Mouse (Mus musculus): ENCODE measurements at regions not wholly inside any gene's neighbourhood (a gene's known extent, or its start where the extent isn't known, plus 50 kb on each side); places are given as distances from the start of the nearest gene placed in this dataset.

DNA sequence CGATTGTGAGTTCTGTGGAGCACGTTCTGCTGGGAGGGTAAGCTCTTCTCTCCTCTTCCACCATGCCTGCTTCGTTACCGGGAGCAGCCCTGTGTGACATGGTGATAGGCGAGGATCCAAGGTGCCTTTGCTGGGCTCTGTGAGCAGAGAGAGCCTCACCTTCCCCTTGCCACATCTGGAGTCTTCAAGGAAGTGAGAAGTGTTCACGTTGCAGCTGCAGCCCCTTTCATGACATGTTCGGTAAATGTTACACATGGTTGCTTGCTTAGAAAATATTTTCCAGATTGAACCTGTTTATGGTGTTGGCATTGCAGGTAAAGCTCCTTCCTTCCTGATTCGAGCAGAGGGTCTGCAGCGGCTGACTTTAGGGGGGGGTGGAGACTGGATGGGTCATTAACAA is 244.0 kb downstream of the Ttll7 start:
- DNase-seq, result no peak

DNA sequence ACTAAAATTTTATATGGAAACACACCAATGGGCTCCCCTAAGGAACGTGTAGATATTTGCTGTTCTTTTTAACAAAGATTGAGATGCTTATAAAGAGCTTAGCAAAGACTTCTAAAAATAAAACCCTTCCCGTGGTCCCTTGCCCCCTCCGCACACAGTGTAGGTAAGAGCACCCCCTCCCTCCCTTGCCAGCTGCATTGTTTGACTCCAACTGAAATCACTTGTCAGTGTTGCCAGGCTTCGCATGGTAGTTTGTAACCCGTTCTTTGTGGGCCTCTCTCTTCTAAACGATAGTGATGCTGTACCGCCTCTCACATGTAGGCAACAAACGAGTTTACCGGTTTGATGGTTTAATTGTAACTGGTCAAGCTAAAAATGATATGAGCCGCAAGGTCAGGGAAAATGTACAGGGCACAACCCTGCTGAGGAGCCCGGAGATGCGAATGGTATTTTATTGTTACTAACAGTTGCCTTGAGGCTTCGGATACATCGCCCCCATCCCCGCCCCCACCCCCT is 246.0 kb downstream of the Ttll7 start:
- no peak for DNase-seq

- no peak for DNase-seq
Measured at GRCm38 (mm10) chr3:147098611-147099010, 246.4 kb downstream of the Ttll7 start.

GRCm38 (mm10) chr3:147099143-147099713 is 247.1 kb downstream of the Ttll7 start:
- DNase-seq, result peak; percentile 14

DNA sequence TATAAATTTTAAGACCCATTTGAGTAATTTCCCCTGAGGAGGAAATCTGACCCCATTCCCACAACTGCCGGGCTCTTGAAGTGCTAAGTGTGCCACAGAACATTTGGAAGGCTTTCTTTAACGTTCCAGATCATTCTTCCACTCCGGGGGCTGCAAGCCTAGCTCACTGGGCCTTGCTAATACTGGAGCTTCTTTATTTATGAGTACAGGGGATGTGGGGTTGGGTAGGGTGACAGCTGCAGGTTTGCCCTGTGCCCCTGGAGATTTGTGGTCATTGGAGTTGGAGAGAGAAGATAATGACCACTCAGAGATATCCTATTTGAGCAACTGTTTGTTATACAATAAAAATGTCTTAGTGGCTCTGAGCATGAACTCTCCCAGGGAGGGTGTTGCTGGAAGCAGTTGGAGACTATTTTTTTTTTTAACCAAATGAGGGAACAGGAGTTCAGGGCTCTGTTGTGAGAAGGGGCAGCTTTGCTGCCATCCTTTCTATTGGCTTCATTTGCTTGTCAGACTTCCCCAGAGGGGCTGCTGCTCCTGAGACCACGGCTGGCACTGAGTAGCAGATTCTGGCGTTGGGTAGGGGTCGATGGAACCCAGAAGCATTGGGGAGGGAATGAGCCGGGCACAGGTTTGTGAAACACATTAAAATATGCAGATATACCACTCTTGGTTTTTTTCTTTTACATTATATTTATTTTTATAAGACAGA is 249.0 kb downstream of the Ttll7 start:
- DNase-seq, result no peak

- no peak for DNase-seq
Measured at GRCm38 (mm10) chr3:147101765-147102113, 249.6 kb downstream of the Ttll7 start.

- no peak for DNase-seq
Measured at GRCm38 (mm10) chr3:147103428-147103827, 251.3 kb downstream of the Ttll7 start.

DNA sequence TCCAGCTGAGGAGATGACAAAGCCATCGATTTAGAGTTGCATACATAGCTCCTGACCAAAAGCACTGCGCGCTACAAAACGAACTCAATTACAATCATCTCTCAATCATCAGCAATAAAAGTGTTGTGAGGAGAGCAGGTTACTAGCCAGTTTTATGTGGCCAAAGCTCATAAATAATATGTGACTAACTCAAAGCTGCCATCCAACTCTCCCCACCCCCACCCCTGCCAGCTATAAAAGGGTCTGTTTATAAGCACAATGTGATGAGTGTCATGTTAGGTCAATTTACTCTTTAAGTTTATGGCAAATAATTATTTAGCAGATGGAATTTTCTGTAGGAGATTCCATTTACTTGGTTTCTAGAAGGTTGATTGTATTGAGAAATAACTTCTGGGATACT is 265.4 kb downstream of the Ttll7 start:
- DNase-seq, result no peak

- DNase-seq, result peak; percentile 35
Measured at GRCm38 (mm10) chr3:147118092-147118491, 265.9 kb downstream of the Ttll7 start.

DNA sequence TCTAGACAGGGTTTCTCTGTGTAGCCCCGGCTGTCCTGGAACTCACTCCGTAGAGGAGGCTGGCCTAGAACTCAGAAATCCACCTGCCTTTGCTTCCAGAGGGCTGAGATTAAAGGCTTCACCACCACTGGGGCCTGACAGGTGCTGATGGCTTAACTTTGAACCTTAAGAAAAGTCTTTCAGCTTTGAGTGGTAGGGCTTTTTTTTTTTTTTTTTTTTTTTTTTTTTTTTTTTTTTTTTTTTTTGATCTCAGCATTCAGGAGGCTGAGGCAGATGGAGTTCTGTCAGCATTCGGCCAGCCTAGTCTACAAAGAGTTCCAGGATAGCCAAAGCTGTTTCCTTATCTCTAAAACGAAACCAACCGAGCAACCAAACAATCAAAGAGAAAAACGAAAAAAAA is 266.5 kb downstream of the Ttll7 start:
- no peak for DNase-seq

GRCm38 (mm10) chr3:147121826-147122225 is 269.7 kb downstream of the Ttll7 start:
- no peak for DNase-seq

GRCm38 (mm10) chr3:147127740-147128139 is 275.6 kb downstream of the Ttll7 start:
- DNase-seq, result no peak

DNA sequence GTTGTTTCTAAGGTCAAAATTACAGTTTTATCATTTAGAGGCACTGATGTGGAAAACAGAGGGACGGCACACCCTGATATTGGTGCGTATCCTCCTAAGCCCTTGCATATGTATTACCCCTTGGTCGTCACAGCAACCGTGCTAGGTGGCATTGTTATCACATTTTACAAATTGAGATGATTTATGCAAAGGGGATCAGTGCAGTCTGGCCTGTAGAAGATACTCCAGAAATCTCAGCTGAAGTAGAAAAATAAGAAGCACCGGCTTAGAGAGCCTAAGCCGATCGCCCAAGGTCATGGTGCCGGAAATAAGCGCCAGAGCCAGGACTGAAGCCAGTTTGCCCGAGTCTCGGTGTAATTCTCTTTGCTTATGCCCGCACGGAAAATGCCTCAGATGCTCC is 280.7 kb downstream of the Ttll7 start:
- peak; percentile 23 for DNase-seq

DNA sequence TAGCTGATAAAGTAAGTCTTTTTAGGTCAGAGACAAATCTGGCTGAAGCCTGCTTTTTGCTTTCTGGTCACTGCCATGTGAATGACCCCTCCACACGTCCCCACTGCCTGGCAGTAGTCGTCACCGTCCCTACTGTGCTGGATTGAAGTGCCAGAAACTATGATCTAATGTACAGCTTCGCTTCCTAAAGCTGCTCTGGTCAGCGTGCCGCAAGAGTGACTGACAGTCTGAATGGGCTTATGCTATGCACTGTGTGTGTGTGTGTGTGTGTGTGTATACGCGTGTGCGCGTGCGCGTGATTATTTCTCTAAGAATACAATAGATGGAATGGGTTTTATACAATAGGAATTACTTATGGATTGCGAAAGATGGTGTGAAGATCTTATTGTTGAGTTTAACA is 281.2 kb downstream of the Ttll7 start:
- no peak for DNase-seq

- DNase-seq, result peak; percentile 14
Measured at GRCm38 (mm10) chr3:147140414-147140813, 288.2 kb downstream of the Ttll7 start.

GRCm38 (mm10) chr3:147153456-147153855 is 301.3 kb downstream of the Ttll7 start:
- no peak for DNase-seq

DNA sequence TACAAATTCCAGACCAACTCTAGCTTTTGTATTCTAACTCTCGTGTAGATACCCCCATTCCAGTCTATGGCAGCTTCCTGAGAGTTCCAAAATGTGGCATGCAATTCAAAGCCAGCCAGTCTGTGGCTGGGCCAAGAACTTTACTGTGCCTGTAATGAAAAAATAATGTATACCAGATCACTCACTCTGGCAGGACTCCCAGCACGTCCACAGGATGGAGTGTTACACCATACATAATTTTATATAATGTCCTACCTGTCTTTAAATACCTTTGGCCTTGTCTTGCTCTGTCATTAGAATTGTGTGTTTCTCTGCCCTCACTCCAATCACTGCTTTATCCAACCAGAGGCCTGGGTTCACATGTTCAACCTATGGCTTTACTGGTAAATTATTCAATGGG is 301.8 kb downstream of the Ttll7 start:
- no peak for DNase-seq

DNA sequence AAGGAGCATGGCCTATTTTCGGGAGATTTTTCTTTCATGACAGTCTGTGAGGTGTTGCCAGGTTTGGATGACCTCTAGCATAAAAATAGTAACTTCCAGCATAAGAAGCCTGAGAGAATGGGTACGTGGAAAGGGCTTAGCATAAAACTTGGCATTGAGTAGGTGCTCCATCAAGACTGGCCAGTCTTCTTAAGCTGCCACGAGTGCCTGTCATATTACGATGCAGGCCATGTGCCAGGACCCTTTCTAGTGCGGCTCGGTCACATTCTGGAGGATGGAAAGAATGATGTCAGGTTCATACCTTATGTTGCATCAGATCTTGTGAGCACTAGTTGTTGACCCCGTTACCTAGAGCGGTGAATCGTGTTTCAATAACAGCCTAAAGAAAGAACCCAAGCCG is 311.0 kb downstream of the Ttll7 start:
- peak; percentile 10 for DNase-seq

DNA sequence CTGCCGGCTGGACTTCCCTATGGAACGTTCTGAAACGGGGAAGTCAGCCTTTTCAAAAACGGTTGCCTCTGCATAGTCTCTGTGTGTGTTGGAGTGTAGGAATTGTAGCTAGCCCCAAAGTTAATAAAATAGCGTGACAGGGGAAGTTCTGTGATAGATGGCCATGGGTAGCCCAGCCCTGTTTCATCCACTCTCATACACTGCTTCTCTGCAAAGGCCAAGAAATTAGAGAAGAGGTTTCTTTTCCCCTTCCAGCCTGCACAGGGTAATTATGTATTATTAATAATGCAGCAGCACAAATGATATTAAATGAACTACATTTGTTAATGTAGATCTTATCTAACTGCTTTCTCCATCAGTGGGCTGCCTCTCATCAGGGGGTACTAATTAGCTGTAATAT is 311.4 kb downstream of the Ttll7 start:
- DNase-seq, result no peak

DNA sequence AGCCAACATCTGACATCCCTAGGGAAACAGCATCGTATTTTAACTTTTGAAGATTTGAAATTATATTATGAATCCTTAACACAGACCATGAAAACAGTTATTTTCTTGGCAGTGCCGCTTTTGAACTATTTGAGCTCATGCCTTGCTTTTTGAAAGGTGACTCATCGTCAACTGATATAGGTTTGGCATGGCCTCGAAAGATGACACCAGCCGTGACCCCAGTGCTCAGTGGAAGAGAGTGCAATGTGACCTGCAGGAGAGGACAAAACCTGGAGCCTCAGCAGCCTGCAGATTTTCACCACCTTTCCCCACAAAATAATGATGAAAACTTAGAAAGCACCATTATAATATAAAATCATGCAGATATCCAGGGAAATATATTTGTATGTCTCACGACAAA is 312.8 kb downstream of the Ttll7 start:
- peak; percentile 60 for DNase-seq

- no peak for DNase-seq
Measured at GRCm38 (mm10) chr3:147166555-147166954, 314.4 kb downstream of the Ttll7 start.

DNA sequence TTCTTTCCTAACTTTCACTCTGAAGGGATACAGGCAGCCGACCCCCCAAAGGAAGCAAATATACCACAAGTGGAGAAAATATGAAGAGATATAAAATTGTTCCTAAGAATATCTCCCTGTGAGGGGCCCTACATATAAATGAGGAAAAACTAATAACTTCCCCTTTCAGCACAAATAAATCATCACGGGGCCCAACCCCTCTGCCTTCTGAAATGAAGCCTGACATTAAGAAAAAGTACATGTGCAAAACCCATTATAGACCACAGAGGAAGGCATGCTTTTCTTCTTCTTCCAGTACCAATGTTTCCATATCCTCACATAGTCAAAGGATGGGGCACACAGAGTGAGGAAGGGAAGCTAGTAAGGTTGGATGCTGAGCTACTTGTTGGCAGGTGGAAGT is 317.0 kb downstream of the Ttll7 start:
- no peak for DNase-seq

DNA sequence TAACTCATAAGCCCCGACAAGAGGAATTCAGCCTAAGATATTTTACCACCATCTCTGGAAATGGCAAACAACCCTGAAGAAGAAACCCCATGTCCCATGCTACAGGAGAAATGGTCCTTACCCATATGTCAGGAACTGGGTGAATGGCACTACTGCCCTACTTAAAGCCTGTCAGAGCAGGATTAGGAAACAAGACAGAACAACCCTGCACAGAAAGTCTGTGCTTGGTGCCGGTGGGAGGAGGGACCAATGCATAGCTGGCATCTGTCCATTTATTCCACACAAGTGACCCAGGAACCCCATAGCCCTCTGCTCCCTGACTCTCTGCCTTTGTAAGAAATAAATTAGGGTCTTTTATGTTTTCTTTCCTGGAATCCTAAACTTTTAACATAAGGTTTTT is 317.9 kb downstream of the Ttll7 start:
- DNase-seq, result no peak

DNA sequence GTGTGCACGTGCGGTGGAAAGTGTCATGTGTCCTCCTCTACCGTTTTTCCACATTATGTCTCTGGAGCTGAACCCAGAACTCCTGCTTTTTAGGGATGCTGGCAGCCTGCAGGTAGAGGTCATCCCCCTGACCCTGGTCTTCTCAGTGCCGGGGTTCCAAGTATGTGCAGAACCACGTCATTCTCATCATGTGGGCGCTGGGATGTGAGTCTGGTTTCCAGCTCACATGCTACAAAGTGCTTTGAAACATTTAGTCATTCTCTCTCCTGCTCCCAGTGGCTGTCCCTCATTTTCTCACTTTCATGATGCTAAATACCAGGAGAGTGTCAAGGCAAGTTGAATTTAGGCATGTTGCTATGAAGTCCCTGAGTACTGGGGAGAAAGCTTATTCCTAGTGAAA is 326.6 kb downstream of the Ttll7 start:
- no peak for DNase-seq

All from adrenal gland, postnatal 10 days (tissue).